Mouse (Mus musculus) erythroid progenitor cell, adult 5-6 weeks (primary cell): ENCODE data around the gene Eaf2. TPM values are rescaled to one million over a fixed set of nuclear protein-coding genes. Genes with fewer than 3 reads are reported as not detected.

Source experiments
- ATAC-seq: replicated peaks from 2 replicates; pipeline ENCODE4 v1.8.0; 2016; ENCODE audit warnings: moderate number of reproducible peaks, mild to moderate bottlenecking, moderate TSS enrichment, inconsistent platforms; ENCODE audit not compliant: poor library complexity, low FRiP score, severe bottlenecking
- total RNA-seq, 2 experiments: library from RNA; stranded (forward) in 1 of 2; stranded (reverse) in 1 of 2; fragments of 150-400 nt in 1 of 2; fragments of 186-747, 209-891 nt in 1 of 2; gene quantifications; 2 replicates each; pipeline versions ENCODE4 v1.2.3 to v1.2.4; 2015 to 2017; ENCODE audit warnings: low replicate concordance in 2 of 2

Eaf2 gene
- total RNA-seq, 2 experiments from 2014 or later: not detected

DNA sequence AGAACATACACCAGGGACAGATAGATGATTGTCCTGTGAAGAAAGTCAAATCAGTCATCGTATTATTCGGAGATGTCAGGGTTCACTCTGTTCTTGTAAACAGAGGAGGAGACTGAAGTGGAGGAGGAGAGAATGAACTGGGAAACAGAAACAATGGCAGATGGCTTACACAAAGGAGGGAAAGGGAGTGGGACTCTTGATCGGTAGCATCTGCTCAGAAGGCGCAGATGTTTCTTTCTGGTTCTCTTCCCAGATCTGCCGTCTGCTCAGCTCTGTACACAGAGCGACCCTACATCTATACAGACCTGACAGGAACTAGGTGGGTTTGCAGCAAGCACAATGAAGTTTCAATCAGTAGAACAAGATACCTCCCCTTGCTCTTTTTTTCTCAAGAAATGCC lies 99.1 kb downstream of the Eaf2 start:
- no peak for ATAC-seq

DNA sequence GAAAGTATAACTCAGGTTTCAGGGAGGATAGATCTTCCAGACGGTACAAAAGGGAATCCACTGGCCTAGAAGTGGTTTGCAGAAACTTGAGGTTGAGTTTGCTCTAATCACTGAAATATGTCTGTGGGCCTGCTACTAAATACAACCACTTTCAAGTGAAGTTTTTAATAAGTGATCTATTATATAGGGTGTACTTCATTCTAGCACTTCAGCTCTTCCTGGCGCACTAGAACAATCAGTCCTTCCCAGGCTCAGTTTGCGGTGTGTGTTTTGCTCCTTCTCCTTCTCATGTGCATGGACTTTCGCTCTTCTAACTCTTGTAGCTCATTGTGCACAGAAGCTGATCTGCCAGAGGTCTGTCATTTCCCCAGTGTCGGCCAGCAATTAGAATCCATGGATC lies 101.8 kb downstream of the Eaf2 start:
- no peak for ATAC-seq

DNA sequence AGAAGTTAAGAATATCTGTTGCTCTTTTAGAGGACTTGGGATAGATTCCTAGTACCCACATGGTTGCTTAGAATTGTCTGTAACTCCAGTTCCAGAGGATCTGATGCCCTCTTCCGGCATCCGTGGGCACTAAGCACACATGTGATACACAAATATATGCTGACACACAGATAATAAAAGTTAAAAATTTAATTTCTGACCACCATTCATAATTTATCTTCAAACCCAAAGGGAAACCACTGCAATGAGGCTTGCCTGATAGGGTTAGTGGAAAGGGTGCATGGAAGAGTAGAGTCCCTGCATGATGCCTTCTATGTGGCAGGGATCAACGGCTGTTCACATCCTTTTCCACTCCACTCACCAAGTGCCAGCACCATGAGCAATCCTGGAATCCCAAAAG lies 103.1 kb downstream of the Eaf2 start:
- no peak for ATAC-seq

DNA sequence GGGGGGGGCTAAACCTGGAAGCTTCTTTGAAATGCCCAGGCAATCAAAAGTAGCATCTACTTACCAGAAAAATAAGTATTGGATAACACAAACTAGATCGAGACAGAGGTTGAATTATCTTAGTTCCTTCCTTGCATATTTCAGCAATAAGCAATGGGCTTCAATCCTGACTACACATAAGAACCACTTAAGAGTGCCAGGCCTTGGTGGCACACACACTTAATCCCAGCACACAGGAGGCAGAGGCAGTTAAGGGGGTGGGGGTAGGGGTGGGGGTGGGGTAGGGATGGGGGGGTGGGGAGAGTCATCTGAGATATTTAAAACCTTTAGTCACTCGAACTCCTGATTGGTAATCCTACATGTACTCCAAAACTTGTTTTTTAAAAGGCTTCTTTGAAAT lies 103.6 kb downstream of the Eaf2 start:
- ATAC-seq: no peak

DNA sequence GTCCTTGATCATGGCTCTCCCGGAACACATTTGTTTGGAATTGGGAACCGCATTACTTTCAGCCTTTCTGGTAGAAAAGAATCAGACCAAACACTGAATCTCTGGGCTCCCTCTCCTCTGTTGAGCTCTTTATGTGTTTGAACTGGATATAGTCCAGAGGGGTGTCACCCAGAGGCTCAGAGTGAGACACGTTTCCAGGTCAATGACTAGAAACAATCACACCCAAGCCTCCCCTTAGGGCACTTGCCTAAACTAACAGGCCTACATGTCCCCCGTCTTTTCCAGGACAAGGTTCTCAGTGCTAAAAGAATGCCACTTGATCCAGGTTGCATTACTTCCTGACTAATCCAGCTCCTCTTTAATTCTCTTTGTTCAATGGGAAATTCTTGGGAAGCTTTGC lies 104.0 kb downstream of the Eaf2 start:
- ATAC-seq: no peak

DNA sequence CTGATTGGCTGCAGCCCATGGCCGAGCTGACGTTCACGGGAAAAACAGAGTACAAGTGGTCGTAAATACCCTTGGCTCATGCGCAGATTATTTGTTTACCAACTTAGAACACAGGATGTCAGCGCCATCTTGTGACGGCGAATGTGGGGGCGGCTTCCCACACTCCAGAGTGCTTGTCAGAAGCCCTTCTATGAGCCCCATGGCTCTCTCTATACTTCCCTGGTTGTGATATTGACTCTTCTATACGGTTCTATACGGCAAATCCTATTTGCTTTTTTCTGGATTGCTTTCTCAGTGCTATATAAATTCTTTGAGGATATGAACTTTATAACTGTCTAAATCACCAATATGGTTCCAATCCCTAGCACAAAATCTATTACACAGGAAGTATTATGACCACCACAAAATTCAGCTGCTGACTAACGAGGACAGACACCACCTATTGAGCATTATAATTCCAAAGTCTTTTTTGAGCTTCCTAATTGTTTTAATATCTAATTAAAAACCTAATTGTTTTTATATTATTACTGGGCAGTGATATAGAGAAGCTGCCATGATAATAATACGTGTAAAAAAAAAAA lies 104.5 kb downstream of the Eaf2 start:
- ATAC-seq: peak; percentile 73; the same call in 1 of the 2 replicates

DNA sequence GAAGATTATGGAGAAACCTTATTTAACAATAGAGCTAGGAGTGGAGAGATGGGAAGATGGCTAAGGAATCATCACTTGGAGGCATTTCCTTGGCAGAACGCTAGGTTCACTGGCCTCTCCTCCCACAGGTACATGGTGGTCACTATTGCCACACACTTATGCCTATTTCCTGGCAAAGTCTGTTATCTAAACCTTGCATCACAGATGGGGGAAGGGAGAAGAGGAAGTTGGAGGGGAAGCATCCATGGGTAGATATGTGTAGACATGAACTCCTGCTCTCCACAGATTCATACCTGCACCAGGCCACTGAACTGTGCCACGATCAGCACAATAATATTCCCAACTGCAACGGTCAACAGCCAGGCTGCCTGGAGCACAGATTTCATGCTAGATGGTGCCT lies 122.8 kb downstream of the Eaf2 start:
- ATAC-seq: no peak

DNA sequence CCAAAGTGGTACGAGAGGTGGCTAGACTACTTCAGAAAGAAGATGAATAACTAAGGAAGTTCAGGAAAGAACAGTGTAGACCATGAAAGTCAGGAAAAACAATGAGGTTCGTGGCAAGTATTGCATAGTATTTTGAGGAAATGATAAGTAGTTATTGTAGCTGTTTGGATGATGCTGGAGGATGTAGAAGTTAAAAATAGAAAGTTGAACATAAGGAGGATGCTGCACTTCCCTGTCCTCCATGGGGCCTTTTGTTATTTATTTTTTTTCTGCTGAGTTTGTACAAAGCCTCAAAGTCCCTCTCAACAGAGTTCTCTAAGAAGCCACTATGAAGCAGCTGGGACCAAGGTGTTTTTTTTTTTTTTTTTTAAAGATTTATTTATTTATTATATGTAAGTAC lies 127.0 kb downstream of the Eaf2 start:
- ATAC-seq: no peak

DNA sequence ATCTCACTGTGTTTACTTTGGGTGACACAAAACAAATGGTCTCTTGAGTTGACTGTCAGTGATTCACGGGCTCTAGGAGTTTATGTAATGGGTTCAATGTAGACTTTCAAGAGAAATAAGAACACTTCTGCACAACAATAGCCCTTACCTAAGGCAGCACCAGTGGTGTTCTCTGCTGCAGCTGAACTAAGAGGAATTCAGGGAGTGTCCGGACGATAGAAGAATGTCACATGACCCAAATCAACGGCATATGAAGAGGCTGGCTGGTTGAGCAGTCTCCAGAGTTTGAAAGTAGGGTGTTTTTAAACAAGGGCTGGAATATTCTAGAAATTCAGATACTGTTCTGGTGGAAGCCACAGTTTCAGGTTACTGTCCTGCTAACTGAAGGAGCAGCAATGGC lies 127.7 kb downstream of the Eaf2 start:
- no peak for ATAC-seq

DNA sequence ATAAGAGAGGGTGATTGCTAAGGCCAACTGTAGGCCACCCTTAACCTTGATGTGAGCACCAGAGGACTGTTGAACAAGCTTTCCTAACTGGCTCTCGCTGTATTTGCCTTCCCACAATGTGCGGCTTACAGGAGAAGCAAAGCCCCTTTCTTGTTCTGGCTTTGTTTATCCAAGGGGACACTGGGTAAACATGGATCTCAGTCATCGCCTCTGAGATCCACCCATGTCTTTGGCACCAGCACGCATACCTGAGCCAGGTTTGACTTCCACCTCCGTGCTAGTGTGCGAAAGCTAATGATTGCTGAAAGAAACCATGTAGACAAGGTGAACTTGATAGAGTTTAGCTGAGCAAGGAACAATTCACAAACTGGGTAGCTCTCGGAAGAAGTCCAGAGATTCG lies 131.2 kb downstream of the Eaf2 start:
- ATAC-seq: no peak

Other genes with a start within 250 kb of the Eaf2 start
- 7.1 and 15.9 TPM in 2 replicates for gene Cd86, start 208.9 kb downstream of the Eaf2 start, total RNA-seq (2015; ENCODE audit: low replicate concordance)
- 4.5 and 19.1 TPM in 2 replicates for gene Cd86, start 208.9 kb downstream of the Eaf2 start, total RNA-seq (2017; ENCODE audit: low replicate concordance)
- not detected in 2 replicates for gene Ildr1, start 181.0 kb downstream of the Eaf2 start, total RNA-seq (2015; ENCODE audit: low replicate concordance)
- gene Ildr1, start 181.0 kb downstream of the Eaf2 start, total RNA-seq (2017; ENCODE audit: low replicate concordance): not detected in 2 replicates
- 19.3 and 21.6 TPM in 2 replicates for gene Slc15a2, start 90.0 kb downstream of the Eaf2 start, total RNA-seq (2015; ENCODE audit: low replicate concordance)
- gene Slc15a2, start 90.0 kb downstream of the Eaf2 start, total RNA-seq (2017; ENCODE audit: low replicate concordance): 19.1 and 41.9 TPM in 2 replicates
- 17.3 TPM in 1 of 2 replicates, not detected in the other for gene Iqcb1, start 46.6 kb downstream of the Eaf2 start, total RNA-seq (2015; ENCODE audit: low replicate concordance)
- 4.5 and 34.8 TPM in 2 replicates for gene Iqcb1, start 46.6 kb downstream of the Eaf2 start, total RNA-seq (2017; ENCODE audit: low replicate concordance)
- gene Golgb1, start 137 bp upstream of the Eaf2 start, total RNA-seq (2015; ENCODE audit: low replicate concordance): 17.6 and 22.3 TPM in 2 replicates
- gene Golgb1, start 137 bp upstream of the Eaf2 start, total RNA-seq (2017; ENCODE audit: low replicate concordance): 56.7 and 82.3 TPM in 2 replicates
- gene Hcls1, start 60.0 kb upstream of the Eaf2 start, total RNA-seq (2015; ENCODE audit: low replicate concordance): 11.3 and 15.9 TPM in 2 replicates
- gene Hcls1, start 60.0 kb upstream of the Eaf2 start, total RNA-seq (2017; ENCODE audit: low replicate concordance): 32.9 and 38.5 TPM in 2 replicates
- gene Fbxo40, start 115.5 kb upstream of the Eaf2 start, total RNA-seq (2015; ENCODE audit: low replicate concordance): not detected in 2 replicates
- not detected in 2 replicates for gene Fbxo40, start 115.5 kb upstream of the Eaf2 start, total RNA-seq (2017; ENCODE audit: low replicate concordance)
- gene Polq, start 136.8 kb upstream of the Eaf2 start, total RNA-seq (2015; ENCODE audit: low replicate concordance): 80.5 and 94.1 TPM in 2 replicates
- gene Polq, start 136.8 kb upstream of the Eaf2 start, total RNA-seq (2017; ENCODE audit: low replicate concordance): 108 and 116 TPM in 2 replicates